Mouse (Mus musculus) leukemia stem cell, adult 10-12 weeks (primary cell): ENCODE measurements around the gene Chrnb2. TPM values are rescaled to one million over a fixed set of nuclear protein-coding genes. Genes with fewer than 3 reads are reported as not detected.

ENCODE experiments used
- polyA plus RNA-seq: library from polyadenylated mRNA; stranded (reverse); fragments of >175 nt; gene quantifications from 2 replicates; pipeline ENCODE4 v1.2.3, GENCODE M21; 2012; ENCODE audit warnings: low replicate concordance

Chrnb2 gene
- polyA plus RNA-seq: 0.30 and 0.34 TPM in 2 replicates

DNA sequence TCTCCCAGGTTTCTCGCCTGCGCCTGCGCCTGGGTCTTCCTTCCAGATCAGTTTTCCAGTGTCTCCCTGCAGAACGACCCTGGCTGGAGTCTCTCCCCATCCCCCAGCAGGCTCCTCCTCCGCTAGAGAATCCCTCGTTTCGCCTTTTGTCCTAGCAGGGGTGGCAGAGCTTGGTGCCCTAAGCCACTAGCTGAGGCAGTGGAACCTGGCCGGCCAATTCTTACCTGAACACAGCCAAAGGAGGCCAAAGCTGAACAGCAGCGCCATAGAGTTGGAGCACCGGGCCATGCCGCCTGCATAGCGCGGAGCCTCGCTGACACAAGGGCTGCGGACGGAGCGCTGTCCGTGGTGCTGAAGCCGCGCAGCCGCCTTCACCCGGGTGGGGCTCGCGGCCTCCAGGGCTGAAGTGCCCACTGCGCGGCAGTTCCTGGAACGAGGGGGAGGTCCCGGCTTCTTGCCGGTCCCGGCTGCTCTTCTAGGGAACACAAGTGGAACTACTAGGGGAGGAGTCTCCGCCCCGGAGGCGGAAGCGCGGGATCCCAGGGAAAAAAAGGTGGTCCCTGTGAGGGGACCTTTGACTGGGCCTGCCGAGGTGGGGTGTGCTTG is at the start of gene Chrnb2:
Chrnb2 (minus strand) TSS at position 514 of the 606 bp plus-strand sequence.

DNA sequence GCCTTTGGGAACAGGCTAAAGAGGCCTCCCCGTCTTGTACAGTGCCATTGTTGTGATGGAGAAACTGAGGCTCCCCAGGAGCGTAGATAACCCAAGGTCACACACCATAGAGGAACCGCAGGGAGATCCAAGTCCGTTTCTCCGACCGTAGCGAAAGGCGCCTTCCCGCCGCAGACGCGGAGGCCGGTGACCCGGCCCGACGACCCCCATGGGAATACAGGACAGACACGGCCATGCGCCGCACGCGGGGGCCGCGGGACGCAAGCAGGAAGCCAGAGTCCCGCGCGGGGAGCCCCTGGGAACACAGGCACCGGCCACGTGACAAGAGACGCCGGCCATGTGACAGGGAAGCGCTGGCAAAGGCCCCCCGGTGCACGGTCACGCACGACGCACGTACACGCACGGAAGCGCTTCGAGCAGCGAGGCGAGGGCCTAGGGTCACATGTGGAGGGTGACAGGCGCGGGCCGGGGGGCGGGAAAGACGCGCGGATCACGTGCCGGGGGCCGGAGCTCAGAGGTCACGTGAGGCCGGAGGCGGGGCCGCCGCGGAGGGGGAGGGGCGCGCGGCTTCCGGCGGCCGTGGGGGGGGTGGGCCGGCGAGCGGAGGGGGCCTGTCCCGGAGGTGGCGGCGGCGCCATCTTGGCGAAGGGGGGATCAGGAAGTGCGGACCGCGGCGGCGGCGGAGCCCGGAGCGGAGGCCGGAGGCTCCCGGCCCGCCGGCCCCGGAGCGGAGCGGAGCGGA is 8.7 kb upstream of the Chrnb2 start, which contains the start of gene Ube2q1:
Ube2q1 (plus strand) TSS at position 649 of the 742 bp plus-strand sequence.

DNA sequence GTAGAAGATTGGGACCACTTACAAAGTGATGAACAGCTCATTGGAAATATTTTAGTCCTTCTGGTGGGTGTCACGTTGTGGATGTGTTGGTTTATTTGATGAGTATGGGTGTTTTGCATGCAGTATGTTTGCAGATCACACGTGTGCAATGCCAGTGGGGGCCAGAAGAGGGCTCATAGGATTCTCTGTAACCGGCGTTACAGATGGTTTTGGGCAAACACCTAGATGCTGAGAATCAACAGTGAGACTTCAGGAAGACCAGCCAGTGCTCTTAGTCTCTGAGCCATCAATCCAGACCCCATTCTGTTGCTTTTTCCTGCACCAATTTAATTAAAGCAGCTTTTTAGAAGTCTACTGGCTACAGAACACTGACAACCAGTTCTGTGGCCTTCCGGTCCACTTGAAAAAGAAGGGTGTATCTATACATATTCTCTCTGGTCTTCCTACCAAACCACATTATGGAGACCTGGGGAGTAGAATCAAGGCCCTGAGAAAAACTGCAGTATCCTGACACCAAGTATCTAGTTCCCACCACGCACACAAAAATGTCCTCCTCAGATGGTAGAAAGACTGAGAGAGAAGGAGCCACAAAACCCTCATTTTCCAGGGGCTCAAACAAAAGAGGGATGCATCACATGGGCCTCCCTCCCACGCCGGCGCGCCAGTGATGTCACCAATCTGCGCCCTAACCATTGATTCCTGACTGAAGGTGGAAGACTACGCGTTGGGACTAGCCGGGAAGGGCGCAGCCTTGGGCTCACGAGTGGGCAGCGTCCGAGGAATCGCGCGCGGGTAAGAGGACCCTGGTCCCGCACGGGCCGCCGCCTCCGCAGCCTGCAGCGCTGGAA is 49.8 kb downstream of the Chrnb2 start, which contains the start of gene Adar:
Adar (plus strand) TSS at position 664 of the 848 bp plus-strand sequence.

Other genes starting within 250 kb of the Chrnb2 start
- gene Kcnn3, start 244.5 kb downstream of the Chrnb2 start, polyA plus RNA-seq: 0.07 TPM in 1 of 2 replicates, not detected in the other
- gene Adar, start 49.6 kb downstream of the Chrnb2 start, polyA plus RNA-seq: 12.2 and 21.7 TPM in 2 replicates
- gene Ube2q1, start 9.0 kb upstream of the Chrnb2 start, polyA plus RNA-seq: 42.6 and 81.4 TPM in 2 replicates
- 0.24 and 0.33 TPM in 2 replicates for gene She, start 66.7 kb upstream of the Chrnb2 start, polyA plus RNA-seq
- gene Il6ra, start 148.6 kb upstream of the Chrnb2 start, polyA plus RNA-seq: 5.9 and 8.4 TPM in 2 replicates
- gene Atp8b2, start 198.9 kb upstream of the Chrnb2 start, polyA plus RNA-seq: 1.8 and 6.2 TPM in 2 replicates
- gene Hax1, start 234.1 kb upstream of the Chrnb2 start, polyA plus RNA-seq: 8.6 and 32.9 TPM in 2 replicates